Mouse (Mus musculus) gastrocnemius, postnatal 36 days (tissue): Measurements from ENCODE around the gene Prcc. TPM values are rescaled to one million over a fixed set of nuclear protein-coding genes. Genes with fewer than 3 reads are reported as not detected.
"Not testable (repeated sequence)": the region's sequence is repeated elsewhere in the genome, so short reads cannot be mapped to it uniquely, and the experiment has no call there.

Experiments
- DNase-seq, 2 experiments: peaks; one replicate each; pipeline ENCODE4 v3.0.0; 2022
- intact Hi-C: fragments of 180-260 bp; cut with DNase I; formaldehyde crosslinking; loops from one replicate; pipeline ENCODE4 v1.15.1; 2025
- total RNA-seq, 2 experiments: library from RNA; stranded (reverse); gene quantifications; 2 replicates each; pipeline ENCODE4 v1.2.3; 2021

Gene Prcc
- total RNA-seq, 2 experiments from 2014 or later, result 43.8 to 45.5 TPM

GRCm38 (mm10) chr3:87854795-87855568, 30.4 kb downstream of the Prcc start:
- intact Hi-C loops, result loop anchor here (5.0 kb wide), 1 partner anchor 83 kb away; no protein-coding TSS in a partner anchor
- DNase-seq, result no peak

- intact Hi-C loops, result no loop called here
- DNase-seq, result no peak
Observed at GRCm38 (mm10) chr3:87849117-87849516, 36.3 kb downstream of the Prcc start.

- no peak for DNase-seq
- intact Hi-C loops, result no loop called here
Observed at GRCm38 (mm10) chr3:87847680-87848079, 37.7 kb downstream of the Prcc start.

GRCm38 (mm10) chr3:87846650-87847110, 38.7 kb downstream of the Prcc start, which contains the start of gene Sh2d2a:
Gene Sh2d2a (plus strand): TSS chr3:87846755.
- intact Hi-C loops, result no loop called here
- DNase-seq, result no peak

GRCm38 (mm10) chr3:87846186-87846585, 39.2 kb downstream of the Prcc start:
- no peak for DNase-seq
- intact Hi-C loops, result no loop called here

- no peak for DNase-seq
- intact Hi-C loops, result no loop called here
Observed at GRCm38 (mm10) chr3:87844981-87845380, 40.4 kb downstream of the Prcc start.

GRCm38 (mm10) chr3:87840858-87841257, 44.5 kb downstream of the Prcc start:
- DNase-seq, result no peak

GRCm38 (mm10) chr3:87838622-87839021, 46.8 kb downstream of the Prcc start:
- peak in 1 of 2 experiments; percentile 65 for DNase-seq
- intact Hi-C loops, result no loop called here

More at GRCm38 (mm10) chr3:87840858-87841257, 44.5 kb downstream of the Prcc start:
- intact Hi-C loops, result no loop called here

- intact Hi-C loops, result no loop called here
Observed at GRCm38 (mm10) chr3:87833482-87833881, 51.9 kb downstream of the Prcc start.

GRCm38 (mm10) chr3:87832109-87832859, 53.1 kb downstream of the Prcc start:
- no peak for DNase-seq
- intact Hi-C loops, result no loop called here

More at GRCm38 (mm10) chr3:87833482-87833881, 51.9 kb downstream of the Prcc start:
- no peak for DNase-seq

- DNase-seq, result no peak
- intact Hi-C loops, result no loop called here
Observed at GRCm38 (mm10) chr3:87829025-87829424, 56.4 kb downstream of the Prcc start.

- intact Hi-C loops, result no loop called here
- no peak for DNase-seq
Observed at GRCm38 (mm10) chr3:87828435-87828834, 57.0 kb downstream of the Prcc start.

GRCm38 (mm10) chr3:87824206-87824605, 61.2 kb downstream of the Prcc start, which contains the start of gene Pear1:
Gene Pear1 (minus strand): TSS chr3:87824306.
- DNase-seq, intact Hi-C loops: not testable (repeated sequence)

GRCm38 (mm10) chr3:87818226-87818625, 67.2 kb downstream of the Prcc start:
- intact Hi-C loops, result loop anchor here (1.0 to 5.0 kb wide), 2 partner anchors 23 to 61 kb away; partner anchors contain the start of gene Ntrk1

GRCm38 (mm10) chr3:87816646-87817093, 68.7 kb downstream of the Prcc start:
- peak; percentile 39 to 67 for DNase-seq
- intact Hi-C loops, result loop anchor here (2.0 to 5.0 kb wide), 2 partner anchors 46 to 59 kb away; no protein-coding TSS in a partner anchor

More at GRCm38 (mm10) chr3:87818226-87818625, 67.2 kb downstream of the Prcc start:
- DNase-seq, result no peak

GRCm38 (mm10) chr3:87816166-87816565, 69.2 kb downstream of the Prcc start:
- DNase-seq, result no peak
- intact Hi-C loops, result loop anchor here (2.0 to 5.0 kb wide), 2 partner anchors 45 to 59 kb away; no protein-coding TSS in a partner anchor

GRCm38 (mm10) chr3:87812873-87813272, 72.5 kb downstream of the Prcc start:
- DNase-seq, result no peak
- intact Hi-C loops, result no loop called here

GRCm38 (mm10) chr3:87812413-87812812, 73.0 kb downstream of the Prcc start:
- no peak for DNase-seq
- intact Hi-C loops, result no loop called here

GRCm38 (mm10) chr3:87811297-87811696, 74.1 kb downstream of the Prcc start:
- intact Hi-C loops, result no loop called here
- DNase-seq, result no peak

GRCm38 (mm10) chr3:87809322-87809962, 76.0 kb downstream of the Prcc start:
- DNase-seq, result no peak
- intact Hi-C loops, result no loop called here
